Comparison of ENCODE assay signal across 27 mouse cellular contexts in genomic region chr3:60218938-60219337, GRCm38 (mm10).
DNase-seq lines count a peak whose midpoint lies in the region; ATAC-seq and TF ChIP-seq lines count a peak whose summit lies in the region.
"Had no signal": no experiment of that assay in that cellular context is flagged by ENCODE, and none has a peak within 500 bp of the region (broad histone marks: within the 10 kb centered on the region; RNA-seq: fewer than 3 reads in every experiment).

No protein-coding gene starts in this region.

- peaks cover 2% of the 10 kb centered on the region; the same call in 1 of the 2 replicates for H3K4me1 ChIP-seq in bone marrow macrophage, adult 2 months (ENCODE audit: control insufficient read depth, insufficient read depth, low read length)
- H3K4me1 ChIP-seq: embryonic facial prominence, embryonic 12.5 days; embryonic facial prominence, embryonic 15.5 days; heart, embryonic 12.5 days; heart, embryonic 15.5 days had no signal

- 0 out of 4 replicates have a peak, but pooled peaks have one; percentile 27 to 32 for ATAC-seq in hematopoietic stem cell, adult 5-6 weeks (replicated peaks in 1 of 2; ENCODE audit: insufficient read depth in 1 of 2, low FRiP score in 2 of 2, low TSS enrichment in 1 of 2, low read depth in 1 of 2, poor library complexity in 2 of 2, severe bottlenecking in 2 of 2)
- ATAC-seq: activated CD4-positive, CD25-positive, alpha-beta regulatory T cell, adult 4 months; forebrain, embryonic 14.5 days; forebrain, postnatal 0 days; hindbrain, postnatal 0 days; inflammation-experienced regulatory T-cells, adult 6 months; intestine, embryonic 16.5 days had no signal

- no peak overlapping the region for H3K4me3 ChIP-seq in bone marrow macrophage, adult 2 months (ENCODE audit: insufficient read depth, low read length)
- H3K4me3 ChIP-seq: embryonic facial prominence, embryonic 12.5 days; embryonic facial prominence, embryonic 15.5 days; gastrocnemius, adult 2 months; heart, embryonic 12.5 days; heart, embryonic 15.5 days had no signal

- DNase-seq in A20 (ENCODE audit: low read depth, low spot score) = peak; percentile 7
- DNase-seq in right cerebral cortex, postnatal 4 days = no peak
- no peak for DNase-seq in cerebellum, adult 18-20 months
- no peak for DNase-seq in right cerebral cortex, adult 18-20 months
- DNase-seq: adrenal gland, adult 8-10 months; adrenal gland, postnatal 25 days; B cell, adult 2 months; cerebellum, adult 8-10 months; cerebellum, postnatal 14 days; forebrain, postnatal 0 days; gastrocnemius, adult 2 months; gastrocnemius, postnatal 14 days; heart, adult 18-20 months; heart, postnatal 10 days; heart, postnatal 36 days had no signal

- H3K27ac ChIP-seq in bone marrow macrophage, adult 2 months (ENCODE audit: insufficient read depth, low read depth, low read length) = peak overlapping the region; percentile 26; the same call in 1 of the 2 replicates
- H3K27ac ChIP-seq: embryonic facial prominence, embryonic 12.5 days; embryonic facial prominence, embryonic 15.5 days; gastrocnemius, adult 2 months; heart, embryonic 15.5 days; hindbrain, embryonic 14.5 days; hindbrain, postnatal 0 days had no signal

- TF ChIP-seq CTCF in bone marrow macrophage, adult 2 months (IDR thresholded peaks at IDR 0.05; ENCODE audit: low read depth, low read length) = no peak

- no peak for TF ChIP-seq POLR2A in bone marrow macrophage, adult 2 months (IDR thresholded peaks at IDR 0.05; ENCODE audit: borderline replicate concordance, low read depth, low read length)
